Mouse (Mus musculus): ENCODE data around the gene 6030468B19Rik. TPM values are rescaled to one million over a fixed set of nuclear protein-coding genes. Genes with fewer than 3 reads are reported as not detected.

The 6030468B19Rik gene
- polyA plus RNA-seq, 1 experiment: not detected

- Histone ChIP-seq H3K27me3 (ENCODE audit: control insufficient read depth, insufficient read depth, insufficient read length) (no peaks in the 10 kb centered on the region), H3K4me3 (no peak overlapping the region), H3ac (ENCODE audit: control insufficient read depth, insufficient read length) (no peak overlapping the region), H3K36me3 (ENCODE audit: control insufficient read depth, insufficient read depth) (peaks cover 25% of the 10 kb centered on the region), H3K4me2 (ENCODE audit: low read depth) (no peak overlapping the region), H3K79me2 (ENCODE audit: control insufficient read depth, insufficient read depth) (peaks cover 64% of the 10 kb centered on the region)
- TF ChIP-seq SRF (IDR thresholded peaks at IDR 0.05; ENCODE audit: control insufficient read depth, insufficient read length, low read depth) (no peak), MYOG (IDR thresholded peaks at IDR 0.05; ENCODE audit: control insufficient read depth in 1 of 3, insufficient read depth in 1 of 3, insufficient read length in 2 of 3, low read depth in 2 of 3) (no peak), MAX (IDR thresholded peaks at IDR 0.05; ENCODE audit: low read depth) (no peak), E2F4 (IDR thresholded peaks at IDR 0.05; ENCODE audit: insufficient read depth) (no peak), POLR2A (IDR thresholded peaks at IDR 0.05; ENCODE audit: insufficient read length, low read depth) (no peak)
Observed at GRCm38 (mm10) chr11:117854241-117854640, 56.8 kb downstream of the 6030468B19Rik start.

DNA sequence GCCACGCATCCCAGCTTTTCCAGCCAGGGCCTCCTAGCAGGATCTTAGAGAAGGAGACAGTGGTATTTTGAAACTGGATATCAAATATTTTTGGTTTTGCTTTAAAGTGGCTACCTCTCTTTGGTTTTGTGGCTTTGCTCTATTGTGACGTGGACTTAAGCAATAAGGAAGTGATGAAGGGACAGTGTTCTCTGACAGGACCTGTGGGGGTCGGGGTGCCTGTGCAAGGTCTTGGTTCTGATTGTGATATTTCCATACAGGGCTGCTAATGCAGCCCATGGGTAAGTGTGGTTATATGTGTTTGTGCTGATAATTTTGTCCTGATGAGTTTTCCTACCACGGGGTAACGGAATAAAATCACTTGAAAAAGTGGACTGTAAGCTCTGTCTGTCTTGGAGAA is 57.9 kb downstream of the 6030468B19Rik start:
- peaks cover 53% of the 10 kb centered on the region for H3K79me2 ChIP-seq (ENCODE audit: control insufficient read depth, insufficient read depth)
- peaks cover 25% of the 10 kb centered on the region for H3K36me3 ChIP-seq (ENCODE audit: control insufficient read depth, insufficient read depth)
- TF ChIP-seq MAX (IDR thresholded peaks at IDR 0.05; ENCODE audit: low read depth): no peak
- no peak for TF ChIP-seq POLR2AphosphoS2 (IDR thresholded peaks at IDR 0.05; ENCODE audit: insufficient read length, low read depth)
- no peak for TF ChIP-seq POLR2A (IDR thresholded peaks at IDR 0.05; ENCODE audit: insufficient read length, low read depth)
- TF ChIP-seq TCF3 (IDR thresholded peaks at IDR 0.05; ENCODE audit: insufficient read length, low read depth): no peak
- no peak for TF ChIP-seq MYOD1 (IDR thresholded peaks at IDR 0.05; ENCODE audit: control insufficient read depth in 1 of 3, insufficient read length in 2 of 3, low read depth in 2 of 3)
- TF ChIP-seq USF1 (IDR thresholded peaks at IDR 0.05; ENCODE audit: low read depth): no peak
- TF ChIP-seq REST (IDR thresholded peaks at IDR 0.05; ENCODE audit: insufficient read depth, insufficient read length): no peak
- TF ChIP-seq E2F4 (IDR thresholded peaks at IDR 0.05; ENCODE audit: insufficient read depth): no peak
- no peak for TF ChIP-seq MYOG (IDR thresholded peaks at IDR 0.05; ENCODE audit: control insufficient read depth in 1 of 3, insufficient read depth in 1 of 3, insufficient read length in 2 of 3, low read depth in 2 of 3)
- no peak for TF ChIP-seq TCF12 (IDR thresholded peaks at IDR 0.05; ENCODE audit: insufficient read depth, poor library complexity, severe bottlenecking)
- TF ChIP-seq SRF (IDR thresholded peaks at IDR 0.05; ENCODE audit: control insufficient read depth, insufficient read length, low read depth): no peak
- TF ChIP-seq CEBPB (IDR thresholded peaks at IDR 0.05; ENCODE audit: insufficient read depth, poor library complexity, severe bottlenecking): no peak

GRCm38 (mm10) chr11:117855975-117856374 is 58.5 kb downstream of the 6030468B19Rik start:
- Histone ChIP-seq H3K36me3 (ENCODE audit: control insufficient read depth, insufficient read depth) (peaks cover 24% of the 10 kb centered on the region), H3ac (ENCODE audit: control insufficient read depth, insufficient read length) (no peak overlapping the region), H3K79me2 (ENCODE audit: control insufficient read depth, insufficient read depth) (peaks cover 47% of the 10 kb centered on the region), H3K4me3 (no peak overlapping the region), H3K4me2 (ENCODE audit: low read depth) (no peak overlapping the region), H3K27me3 (ENCODE audit: control insufficient read depth, insufficient read depth, insufficient read length) (no peaks in the 10 kb centered on the region)
- no peak for TF ChIP-seq E2F4 (IDR thresholded peaks at IDR 0.05; ENCODE audit: insufficient read depth)
- no peak for TF ChIP-seq TCF3 (IDR thresholded peaks at IDR 0.05; ENCODE audit: insufficient read length, low read depth)
- TF ChIP-seq POLR2AphosphoS2 (IDR thresholded peaks at IDR 0.05; ENCODE audit: insufficient read length, low read depth): no peak
- TF ChIP-seq TCF12 (IDR thresholded peaks at IDR 0.05; ENCODE audit: insufficient read depth, poor library complexity, severe bottlenecking): no peak
- TF ChIP-seq MYOG (IDR thresholded peaks at IDR 0.05; ENCODE audit: control insufficient read depth in 1 of 3, insufficient read depth in 1 of 3, insufficient read length in 2 of 3, low read depth in 2 of 3): no peak
- TF ChIP-seq MYOD1 (IDR thresholded peaks at IDR 0.05; ENCODE audit: control insufficient read depth in 1 of 3, insufficient read length in 2 of 3, low read depth in 2 of 3): no peak
- TF ChIP-seq USF1 (IDR thresholded peaks at IDR 0.05; ENCODE audit: low read depth): no peak
- TF ChIP-seq MAX (IDR thresholded peaks at IDR 0.05; ENCODE audit: low read depth): no peak
- no peak for TF ChIP-seq POLR2A (IDR thresholded peaks at IDR 0.05; ENCODE audit: insufficient read length, low read depth)
- TF ChIP-seq SRF (IDR thresholded peaks at IDR 0.05; ENCODE audit: control insufficient read depth, insufficient read length, low read depth): no peak
- TF ChIP-seq REST (IDR thresholded peaks at IDR 0.05; ENCODE audit: insufficient read depth, insufficient read length): no peak
- no peak for TF ChIP-seq CEBPB (IDR thresholded peaks at IDR 0.05; ENCODE audit: insufficient read depth, poor library complexity, severe bottlenecking)

More for the DNA sequence above, 57.9 kb downstream of the 6030468B19Rik start:
- Histone ChIP-seq H3ac (ENCODE audit: control insufficient read depth, insufficient read length) (no peak overlapping the region), H3K4me2 (ENCODE audit: low read depth) (no peak overlapping the region), H3K4me3 (no peak overlapping the region), H3K27me3 (ENCODE audit: control insufficient read depth, insufficient read depth, insufficient read length) (no peaks in the 10 kb centered on the region)

Other genes with a start within 250 kb of the 6030468B19Rik start
- gene Tnrc6c, start 143.4 kb upstream of the 6030468B19Rik start, polyA plus RNA-seq (2012; fragmentation: generic; extraction: Trizol): 7.4 TPM
- gene Tmc8, start 15.6 kb upstream of the 6030468B19Rik start, polyA plus RNA-seq (2012; fragmentation: generic; extraction: Trizol): 0.19 TPM
- gene Tmc6, start 15.5 kb upstream of the 6030468B19Rik start, polyA plus RNA-seq (2012; fragmentation: generic; extraction: Trizol): 51.9 TPM
- 0.35 TPM for gene Gm20708, start 12.0 kb downstream of the 6030468B19Rik start, polyA plus RNA-seq (2012; fragmentation: generic; extraction: Trizol)
- 109 TPM for gene Syngr2, start 12.0 kb downstream of the 6030468B19Rik start, polyA plus RNA-seq (2012; fragmentation: generic; extraction: Trizol)
- gene Afmid, start 28.3 kb downstream of the 6030468B19Rik start, polyA plus RNA-seq (2012; fragmentation: generic; extraction: Trizol): 6.1 TPM
- 52.8 TPM for gene Tk1, start 28.4 kb downstream of the 6030468B19Rik start, polyA plus RNA-seq (2012; fragmentation: generic; extraction: Trizol)
- gene Birc5, start 51.6 kb downstream of the 6030468B19Rik start, polyA plus RNA-seq (2012; fragmentation: generic; extraction: Trizol): 60.7 TPM
- gene Tmem235, start 63.1 kb downstream of the 6030468B19Rik start, polyA plus RNA-seq (2012; fragmentation: generic; extraction: Trizol): not detected
- 2.5 TPM for gene Tha1, start 75.8 kb downstream of the 6030468B19Rik start, polyA plus RNA-seq (2012; fragmentation: generic; extraction: Trizol)
- gene Socs3, start 172.4 kb downstream of the 6030468B19Rik start, polyA plus RNA-seq (2012; fragmentation: generic; extraction: Trizol): 27.3 TPM
- 61.6 TPM for gene Pgs1, start 188.6 kb downstream of the 6030468B19Rik start, polyA plus RNA-seq (2012; fragmentation: generic; extraction: Trizol)